Mouse (Mus musculus) hindbrain, embryonic 10.5 days (tissue): ENCODE measurements around the gene Syt2. TPM values are rescaled to one million over a fixed set of nuclear protein-coding genes. Genes with fewer than 3 reads are reported as not detected.

Experiments used
- DNase-seq: peaks from one replicate; pipeline ENCODE4 v3.0.0-alpha.2; 2017; ENCODE audit warnings: low spot score
- H3K27ac ChIP-seq: fragments of 300-500 bp; sonication (generic); 2 replicates; pipeline ENCODE4 v1.5.1; 2016; ENCODE audit warnings: mild to moderate bottlenecking, moderate library complexity
- H3K27me3 ChIP-seq: fragments of 300-500 bp; sonication (generic); 2 replicates; pipeline ENCODE4 v1.6.1; 2016; ENCODE audit warnings: mild to moderate bottlenecking; ENCODE audit not compliant: poor library complexity, insufficient read depth, severe bottlenecking
- H3K36me3 ChIP-seq: fragments of 300-500 bp; sonication (generic); 2 replicates; pipeline ENCODE4 v1.6.1; 2016; ENCODE audit warnings: mild to moderate bottlenecking, moderate library complexity
- H3K4me1 ChIP-seq: fragments of 300-500 bp; sonication (generic); replicated peaks from 2 replicates; pipeline ENCODE4 v1.6.1; 2016; ENCODE audit warnings: mild to moderate bottlenecking
- H3K4me3 ChIP-seq: fragments of 300-500 bp; sonication (generic); 2 replicates; pipeline ENCODE4 v1.5.1; 2016; ENCODE audit warnings: mild to moderate bottlenecking, moderate library complexity
- H3K9me3 ChIP-seq: fragments of 300-500 bp; sonication (generic); 2 replicates; pipeline ENCODE4 v1.6.1; 2016; ENCODE audit warnings: mild to moderate bottlenecking, moderate library complexity
- WGBS: fragments of 180-500 bp; shearing (Covaris S2); methylation state at CpG from one replicate; pipeline ENCODE4 v1.1.7; 2016; 5-methylcytosine and 5-hydroxymethylcytosine counted together
- polyA plus RNA-seq: library from polyadenylated mRNA; unstranded; fragments of >200 nt; fragmentation: Nextera tagmentation; extraction: Ambion mirVana; gene quantifications from 2 replicates; pipeline ENCODE4 v1.2.1, GENCODE M21; 2016

Syt2 gene
- polyA plus RNA-seq, 1 experiment from 2014 or later: 4.8 TPM

DNA sequence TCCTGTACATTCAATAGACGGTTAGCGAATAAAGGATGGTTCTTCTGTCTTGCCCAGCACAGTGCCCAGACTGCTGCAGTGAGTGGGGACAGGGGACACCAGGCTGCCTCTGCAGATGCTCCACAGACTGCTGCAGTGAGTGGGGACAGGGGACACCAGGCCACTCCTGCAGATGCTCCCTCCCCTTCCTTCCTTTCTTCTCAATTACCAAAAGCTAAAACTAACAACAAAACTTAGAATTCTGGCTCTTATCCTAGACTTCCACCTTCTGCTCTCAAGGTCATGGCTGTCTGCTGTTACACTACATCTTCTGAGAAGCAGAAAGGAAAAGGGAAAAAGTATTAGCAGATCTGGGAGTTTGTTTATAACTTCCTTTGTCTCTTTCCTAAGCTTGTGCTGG lies 127.8 kb downstream of the Syt2 start:
- Histone ChIP-seq H3K27me3 (no peaks in the 10 kb centered on the region), H3K4me1 (peaks cover 44% of the 10 kb centered on the region), H3K4me3 (no peak overlapping the region), H3K36me3 (0 out of 2 replicates have a peak, but pooled peaks cover 10% of the 10 kb centered on the region), H3K27ac (peak overlapping the region; percentile 46), H3K9me3 (no peaks in the 10 kb centered on the region)
- no peak for DNase-seq
- 65% methylated on average over 2 of the region's 2 CpGs for WGBS

GRCm38 (mm10) chr1:134774728-134775287 lies 128.3 kb downstream of the Syt2 start:
- H3K4me1 ChIP-seq: peaks cover 44% of the 10 kb centered on the region
- no peak overlapping the region for H3K4me3 ChIP-seq
- H3K27me3 ChIP-seq: no peaks in the 10 kb centered on the region
- 0 out of 2 replicates have a peak, but pooled peaks cover 10% of the 10 kb centered on the region for H3K36me3 ChIP-seq
- no peaks in the 10 kb centered on the region for H3K9me3 ChIP-seq
- H3K27ac ChIP-seq: peak overlapping the region; percentile 74
- WGBS: 60% methylated on average over 6 of the region's 6 CpGs
- DNase-seq: no peak

DNA sequence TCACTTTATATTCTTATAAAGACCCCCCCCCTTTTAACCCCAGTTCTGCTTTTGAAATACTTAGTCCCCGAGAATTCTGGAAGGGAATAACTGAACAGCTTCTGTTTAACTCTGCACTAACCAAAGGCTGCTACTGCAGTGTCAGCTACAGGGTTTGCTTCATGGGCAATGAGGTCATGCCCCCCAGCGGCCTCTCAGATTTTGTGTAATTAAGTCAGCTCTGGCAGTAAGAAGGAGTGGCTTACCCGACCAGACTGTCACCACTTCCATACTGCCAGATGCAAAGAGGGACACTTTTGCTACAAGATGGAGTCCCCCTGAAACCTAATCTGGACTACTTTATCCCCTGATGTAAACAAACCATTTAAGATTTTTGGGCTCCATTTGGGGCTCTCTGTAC lies 129.2 kb downstream of the Syt2 start:
- Histone ChIP-seq H3K27ac (peak overlapping the region; percentile 62), H3K4me1 (peaks cover 44% of the 10 kb centered on the region), H3K9me3 (no peaks in the 10 kb centered on the region), H3K27me3 (no peaks in the 10 kb centered on the region), H3K4me3 (no peak overlapping the region), H3K36me3 (0 out of 2 replicates have a peak, but pooled peaks cover 10% of the 10 kb centered on the region)
- 42% methylated on average over 3 of the region's 3 CpGs for WGBS
- no peak for DNase-seq

GRCm38 (mm10) chr1:134777201-134777885 lies 130.9 kb downstream of the Syt2 start:
- no peak overlapping the region for H3K27ac ChIP-seq
- H3K4me1 ChIP-seq: peaks cover 37% of the 10 kb centered on the region
- no peaks in the 10 kb centered on the region for H3K36me3 ChIP-seq
- WGBS: 89% methylated on average over 12 of the region's 12 CpGs
- no peak for DNase-seq
- H3K9me3 ChIP-seq: no peaks in the 10 kb centered on the region
- H3K4me3 ChIP-seq: no peak overlapping the region
- no peaks in the 10 kb centered on the region for H3K27me3 ChIP-seq

GRCm38 (mm10) chr1:134777936-134778548 lies 131.6 kb downstream of the Syt2 start:
- H3K4me1 ChIP-seq: peaks cover 37% of the 10 kb centered on the region

GRCm38 (mm10) chr1:134782797-134783196 lies 136.3 kb downstream of the Syt2 start:
- DNase-seq: no peak
- WGBS: 92% methylated on average over 5 of the region's 5 CpGs
- peaks cover 12% of the 10 kb centered on the region for H3K4me1 ChIP-seq
- no peaks in the 10 kb centered on the region for H3K9me3 ChIP-seq
- no peaks in the 10 kb centered on the region for H3K27me3 ChIP-seq
- H3K36me3 ChIP-seq: no peaks in the 10 kb centered on the region
- H3K27ac ChIP-seq: no peak overlapping the region
- H3K4me3 ChIP-seq: no peak overlapping the region

More at GRCm38 (mm10) chr1:134777936-134778548, 131.6 kb downstream of the Syt2 start:
- no peak overlapping the region for H3K27ac ChIP-seq
- no peaks in the 10 kb centered on the region for H3K9me3 ChIP-seq
- DNase-seq: no peak
- WGBS: 73% methylated on average over 13 of the region's 13 CpGs
- no peaks in the 10 kb centered on the region for H3K27me3 ChIP-seq
- H3K4me3 ChIP-seq: no peak overlapping the region
- H3K36me3 ChIP-seq: no peaks in the 10 kb centered on the region

- WGBS: 85% methylated on average over 4 of the region's 4 CpGs
- no peak overlapping the region for H3K27ac ChIP-seq
- H3K4me3 ChIP-seq: no peak overlapping the region
- H3K27me3 ChIP-seq: no peaks in the 10 kb centered on the region
- no peaks in the 10 kb centered on the region for H3K9me3 ChIP-seq
- no peaks in the 10 kb centered on the region for H3K36me3 ChIP-seq
- peaks cover 12% of the 10 kb centered on the region for H3K4me1 ChIP-seq
- DNase-seq: no peak
These were observed 137.5 kb downstream of the Syt2 start for GRCm38 (mm10) chr1:134783958-134784357.

- Histone ChIP-seq H3K4me3 (no peak overlapping the region), H3K36me3 (no peaks in the 10 kb centered on the region), H3K4me1 (peaks cover 12% of the 10 kb centered on the region), H3K27me3 (no peaks in the 10 kb centered on the region), H3K27ac (no peak overlapping the region), H3K9me3 (no peaks in the 10 kb centered on the region)
- 83% methylated on average over 6 of the region's 6 CpGs for WGBS
- DNase-seq: no peak
These were observed 138.0 kb downstream of the Syt2 start for GRCm38 (mm10) chr1:134784481-134784880.

DNA sequence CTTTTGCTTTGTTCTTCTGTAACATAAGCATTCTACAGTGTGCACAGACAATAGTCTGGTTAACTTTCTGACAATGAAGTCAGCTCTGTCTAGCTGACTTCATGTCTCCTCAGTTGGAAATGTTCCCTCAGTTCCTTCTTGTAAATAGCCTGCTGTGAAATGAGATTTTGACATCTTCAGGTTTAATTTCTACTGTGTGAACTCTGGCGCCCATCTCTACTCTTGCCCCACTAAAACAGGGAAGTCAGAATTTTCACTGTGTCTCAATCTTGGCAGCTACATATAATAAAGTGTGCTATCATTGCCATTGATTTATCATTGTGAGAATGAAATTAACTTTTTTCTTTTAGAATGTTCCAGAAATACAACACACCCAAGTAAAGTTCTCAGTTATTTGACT lies 138.4 kb downstream of the Syt2 start:
- H3K27me3 ChIP-seq: no peaks in the 10 kb centered on the region
- H3K9me3 ChIP-seq: no peaks in the 10 kb centered on the region
- 86% methylated on average over 1 of the region's 1 CpGs for WGBS
- no peaks in the 10 kb centered on the region for H3K36me3 ChIP-seq
- no peak overlapping the region for H3K4me3 ChIP-seq
- DNase-seq: no peak
- peaks cover 12% of the 10 kb centered on the region for H3K4me1 ChIP-seq
- H3K27ac ChIP-seq: no peak overlapping the region

GRCm38 (mm10) chr1:134788096-134788495 lies 141.6 kb downstream of the Syt2 start:
- no peak for DNase-seq
- 58% methylated on average over 7 of the region's 7 CpGs for WGBS
- no peaks in the 10 kb centered on the region for H3K9me3 ChIP-seq
- H3K27ac ChIP-seq: peak overlapping the region; percentile 30; the same call in 1 of the 2 replicates
- H3K36me3 ChIP-seq: no peaks in the 10 kb centered on the region
- H3K4me3 ChIP-seq: no peak overlapping the region
- H3K4me1 ChIP-seq: peaks cover 12% of the 10 kb centered on the region
- H3K27me3 ChIP-seq: no peaks in the 10 kb centered on the region

DNA sequence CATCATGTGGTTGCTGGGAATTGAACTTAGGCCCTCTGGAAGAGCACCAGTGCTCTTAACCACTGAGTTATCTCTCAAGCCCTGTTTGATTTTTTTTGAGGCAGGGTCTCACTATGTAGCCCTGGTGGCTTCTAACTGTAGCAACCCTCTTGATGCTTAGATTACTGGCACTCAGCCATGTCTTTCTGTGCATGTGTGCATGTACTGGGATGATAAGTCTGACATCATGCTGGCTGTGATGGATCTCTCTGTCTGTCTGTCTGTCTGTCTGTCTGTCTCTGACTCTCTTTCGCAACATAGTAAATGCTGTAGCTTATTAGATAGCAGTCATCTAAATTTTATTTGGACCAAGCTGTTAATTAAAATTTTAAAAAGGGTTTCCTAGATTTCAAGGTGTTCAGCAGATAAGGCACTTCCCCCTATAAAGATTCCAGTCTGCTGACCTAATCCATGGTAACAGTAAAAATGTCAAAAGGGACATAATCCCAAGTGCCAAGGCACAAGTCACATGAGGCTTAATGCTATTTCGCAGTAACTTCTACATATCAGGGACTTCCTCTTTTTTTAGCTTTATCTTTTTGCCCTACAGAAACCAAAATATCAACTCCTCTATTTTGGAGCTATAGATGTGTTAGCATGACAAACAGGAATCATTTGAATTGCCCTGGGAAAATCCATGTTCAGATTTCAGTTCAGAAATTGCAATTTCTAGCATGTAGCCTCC lies 144.4 kb downstream of the Syt2 start:
- H3K27ac ChIP-seq: no peak overlapping the region
- H3K36me3 ChIP-seq: no peaks in the 10 kb centered on the region
- 96% methylated on average over 2 of the region's 2 CpGs for WGBS
- H3K4me1 ChIP-seq: peaks cover 6% of the 10 kb centered on the region
- no peaks in the 10 kb centered on the region for H3K9me3 ChIP-seq
- no peak for DNase-seq
- H3K27me3 ChIP-seq: no peaks in the 10 kb centered on the region
- no peak overlapping the region for H3K4me3 ChIP-seq

GRCm38 (mm10) chr1:134791456-134791855 lies 145.0 kb downstream of the Syt2 start:
- Histone ChIP-seq H3K4me3 (no peak overlapping the region), H3K9me3 (no peaks in the 10 kb centered on the region), H3K27ac (no peak overlapping the region), H3K36me3 (no peaks in the 10 kb centered on the region), H3K27me3 (no peaks in the 10 kb centered on the region), H3K4me1 (peaks cover 9% of the 10 kb centered on the region)
- no peak for DNase-seq

DNA sequence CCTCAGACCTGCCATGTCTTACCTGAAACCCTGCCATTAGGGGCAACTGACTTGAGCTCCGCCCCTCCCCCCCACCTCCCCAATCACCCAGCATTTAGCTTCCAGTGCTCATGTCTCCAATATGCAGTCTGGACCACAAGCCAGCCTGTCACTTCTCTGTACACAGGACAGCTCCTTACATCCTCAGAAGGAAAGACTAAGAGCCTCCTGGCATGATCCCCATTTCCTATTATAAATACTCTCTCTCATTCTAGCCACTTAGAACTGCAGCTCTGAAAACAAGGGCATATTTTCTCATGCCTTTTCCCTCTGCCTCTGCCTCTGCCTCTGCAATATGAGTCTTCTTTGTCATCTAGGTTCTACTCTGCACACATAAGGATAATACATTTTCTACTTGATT lies 149.6 kb downstream of the Syt2 start:
- H3K4me1 ChIP-seq: peaks cover 4% of the 10 kb centered on the region; the same call in 1 of the 2 replicates
- 100% methylated on average over 1 of the region's 1 CpGs for WGBS
- peaks cover 8% of the 10 kb centered on the region; the same call in 1 of the 2 replicates for H3K9me3 ChIP-seq
- H3K4me3 ChIP-seq: no peak overlapping the region
- H3K36me3 ChIP-seq: peaks cover 15% of the 10 kb centered on the region
- no peak overlapping the region for H3K27ac ChIP-seq
- H3K27me3 ChIP-seq: no peaks in the 10 kb centered on the region
- DNase-seq: no peak
